ENCODE assay signal across 12 mouse cellular contexts in genomic region chr12:25794571-25794970, GRCm38 (mm10).
DNase-seq lines count a peak whose midpoint lies in the region; ATAC-seq and TF ChIP-seq lines count a peak whose summit lies in the region.
"Had no signal": no experiment of that assay in that cellular context is flagged by ENCODE, and none has a peak within 500 bp of the region (broad histone marks: within the 10 kb centered on the region; RNA-seq: fewer than 3 reads in every experiment).

No protein-coding gene starts in this region.

- peak; percentile 3 for DNase-seq in forebrain, embryonic 14.5 days (ENCODE audit: low spot score)
- DNase-seq in liver, adult 2 months (ENCODE audit: extremely low read depth, low read depth, low spot score) = peak; percentile 84
- no peak for DNase-seq in liver
- peak; percentile 75 for DNase-seq in cerebellum, adult 9-10 months
- no peak for DNase-seq in right cerebral cortex, postnatal 4 days
- DNase-seq: kidney, adult 9 months had no signal

- H3K27me3 ChIP-seq in forebrain, embryonic 14.5 days (replicated peaks; ENCODE audit: control insufficient read depth, insufficient read depth, low read length) = no peaks in the 10 kb centered on the region
- H3K27me3 ChIP-seq in forebrain, embryonic 13.5 days = no peaks in the 10 kb centered on the region
- no peaks in the 10 kb centered on the region for H3K27me3 ChIP-seq in liver, adult 2 months (ENCODE audit: control insufficient read depth, insufficient read depth, low read length)
- H3K27me3 ChIP-seq in stomach, embryonic 15.5 days (replicated peaks) = no peaks in the 10 kb centered on the region

- TF ChIP-seq POLR2A in liver, adult 2 months (IDR thresholded peaks at IDR 0.05; ENCODE audit: extremely low read depth, insufficient read depth, low read length) = no peak

- H3K4me2 ChIP-seq in forebrain, embryonic 14.5 days (ENCODE audit: low read length) = no peak overlapping the region
- no peak overlapping the region for H3K4me2 ChIP-seq in forebrain, embryonic 13.5 days
- H3K4me2 ChIP-seq in stomach, embryonic 15.5 days = no peak overlapping the region
- H3K4me2 ChIP-seq: midbrain, embryonic 11.5 days had no signal

- H3K9ac ChIP-seq in forebrain, embryonic 14.5 days (ENCODE audit: low read length) = no peak overlapping the region
- no peak overlapping the region for H3K9ac ChIP-seq in forebrain, embryonic 13.5 days
- no peak overlapping the region for H3K9ac ChIP-seq in liver, adult 2 months (ENCODE audit: low read depth, low read length)
- no peak overlapping the region for H3K9ac ChIP-seq in stomach, embryonic 15.5 days
- H3K9ac ChIP-seq: liver, embryonic 14.5 days had no signal

- no peak overlapping the region for H3K4me3 ChIP-seq in forebrain, embryonic 14.5 days (ENCODE audit: low read depth, low read length)
- no peak overlapping the region for H3K4me3 ChIP-seq in forebrain, embryonic 13.5 days
- no peak overlapping the region for H3K4me3 ChIP-seq in liver, adult 2 months (ENCODE audit: insufficient read depth, low read depth, low read length)
- H3K4me3 ChIP-seq in stomach, embryonic 15.5 days (replicated peaks) = no peak overlapping the region
- H3K4me3 ChIP-seq: hindbrain, embryonic 10.5 days had no signal

- WGBS in forebrain, embryonic 14.5 days = 55% methylated on average over 2 of the region's 2 CpGs
- 60% methylated on average over 2 of the region's 2 CpGs for WGBS in forebrain, embryonic 13.5 days
- WGBS in liver, adult 2 months = 17% methylated on average over 2 of the region's 2 CpGs
- WGBS in stomach, embryonic 15.5 days = 32% methylated on average over 2 of the region's 2 CpGs

- no peaks in the 10 kb centered on the region for H3K79me2 ChIP-seq in liver, adult 2 months (ENCODE audit: control insufficient read depth, insufficient read depth, low read length)

- ATAC-seq in forebrain, embryonic 14.5 days = no peak
- no peak for ATAC-seq in forebrain, embryonic 13.5 days
- no peak; the same call in 1 of the 2 replicates for ATAC-seq in stomach, embryonic 15.5 days (ENCODE audit: insufficient read depth, low FRiP score, low read depth)
- no peak for ATAC-seq in megakaryocyte-erythroid progenitor cell, adult 5-6 weeks (replicated peaks; ENCODE audit: low FRiP score, low TSS enrichment, poor library complexity, severe bottlenecking)

- H3K4me1 ChIP-seq in forebrain, embryonic 14.5 days (ENCODE audit: control insufficient read depth, insufficient read depth, low read length) = no peaks in the 10 kb centered on the region
- H3K4me1 ChIP-seq in forebrain, embryonic 13.5 days = no peaks in the 10 kb centered on the region
- peaks cover 8% of the 10 kb centered on the region for H3K4me1 ChIP-seq in liver, adult 2 months (ENCODE audit: control insufficient read depth, insufficient read depth, low read length)
- no peaks in the 10 kb centered on the region; the same call in 1 of the 2 replicates for H3K4me1 ChIP-seq in stomach, embryonic 15.5 days
- H3K4me1 ChIP-seq: hindbrain, embryonic 10.5 days had no signal

- H3K36me3 ChIP-seq in forebrain, embryonic 14.5 days (ENCODE audit: control insufficient read depth, insufficient read depth, low read length) = no peaks in the 10 kb centered on the region
- H3K36me3 ChIP-seq in forebrain, embryonic 13.5 days (ENCODE audit: poor library complexity, severe bottlenecking) = no peaks in the 10 kb centered on the region
- H3K36me3 ChIP-seq in liver, adult 2 months (ENCODE audit: control insufficient read depth, insufficient read depth, low read length) = no peaks in the 10 kb centered on the region
- H3K36me3 ChIP-seq in stomach, embryonic 15.5 days = no peaks in the 10 kb centered on the region
- H3K36me3 ChIP-seq: hindbrain, embryonic 10.5 days had no signal

- no peaks in the 10 kb centered on the region for H3K9me3 ChIP-seq in forebrain, embryonic 14.5 days (replicated peaks; ENCODE audit: control insufficient read depth, low read length)
- H3K9me3 ChIP-seq in forebrain, embryonic 13.5 days (replicated peaks) = no peaks in the 10 kb centered on the region
- H3K9me3 ChIP-seq in stomach, embryonic 15.5 days = no peaks in the 10 kb centered on the region
- H3K9me3 ChIP-seq: hindbrain, embryonic 10.5 days had no signal

- TF ChIP-seq CTCF in liver, adult 2 months (IDR thresholded peaks at IDR 0.05; ENCODE audit: low read depth, low read length) = no peak

- no peak overlapping the region for H3K27ac ChIP-seq in forebrain, embryonic 14.5 days (ENCODE audit: low read depth, low read length)
- no peak overlapping the region for H3K27ac ChIP-seq in forebrain, embryonic 13.5 days
- peak overlapping the region; percentile 73 for H3K27ac ChIP-seq in liver, adult 2 months (replicated peaks; ENCODE audit: insufficient read depth, low read depth, low read length)
- peak overlapping the region; percentile 31; the same call in 1 of the 2 replicates for H3K27ac ChIP-seq in stomach, embryonic 15.5 days
- H3K27ac ChIP-seq: hindbrain, embryonic 10.5 days; liver, embryonic 14.5 days had no signal

Comparison
In these comparisons a context has a peak if more than half of its experiments do, and no peak if none do; other contexts are left out.
1. DNase-seq: peak in forebrain, embryonic 14.5 days (single experiment), liver, adult 2 months (single experiment) and cerebellum, adult 9-10 months (single experiment); none in liver (single experiment) and right cerebral cortex, postnatal 4 days (single experiment).
2. H3K27ac ChIP-seq: peak in liver, adult 2 months (single experiment) and stomach, embryonic 15.5 days (single experiment); none in forebrain, embryonic 14.5 days (single experiment) and forebrain, embryonic 13.5 days (single experiment).